Mouse (Mus musculus) MEL (cell line): ENCODE measurements around the gene Srrm3. TPM values are rescaled to one million over a fixed set of nuclear protein-coding genes. Genes with fewer than 3 reads are reported as not detected.
A peak's percentile ranks its signal among the peaks of the same experiment; 100 is the strongest.

ENCODE experiments used
- DNase-seq: peaks from one replicate; pipeline ENCODE4 v3.0.0; 2011; ENCODE audit warnings: low read depth, low spot score
- H3K27ac ChIP-seq: 2 replicates; pipeline ENCODE4 v1.5.1; 2012; ENCODE audit warnings: low read depth, mild to moderate bottlenecking, control low read depth, low read length, moderate library complexity; ENCODE audit not compliant: control insufficient read depth
- H3K27me3 ChIP-seq, 2 experiments: fragments of 150-350 bp in 1 of 2; sonication (generic) in 1 of 2; 2 replicates each; pipeline ENCODE4 v1.6.1; 2012; ENCODE audit warnings: low read length in 2 of 2, mild to moderate bottlenecking in 2 of 2, improper control_type of control experiment in 1 of 2, moderate library complexity in 1 of 2; ENCODE audit not compliant: insufficient read depth in 2 of 2, control insufficient read depth in 1 of 2
- H3K36me3 ChIP-seq, 2 experiments: 2 replicates each; pipeline ENCODE4 v1.6.1; 2012 to 2014; ENCODE audit warnings: low read length in 2 of 2, improper control_type of control experiment in 1 of 2, inconsistent platforms in 1 of 2, mild to moderate bottlenecking in 1 of 2; ENCODE audit not compliant: insufficient read depth in 2 of 2, control insufficient read depth in 1 of 2
- H3K4me1 ChIP-seq, 2 experiments: fragments of 150-350 bp in 1 of 2; sonication (generic) in 1 of 2; 2 replicates each; pipeline ENCODE4 v1.6.1; 2012; ENCODE audit warnings: low read length in 2 of 2, improper control_type of control experiment in 1 of 2, mild to moderate bottlenecking in 1 of 2; ENCODE audit not compliant: insufficient read depth in 2 of 2, control insufficient read depth in 1 of 2
- H3K4me3 ChIP-seq, 2 experiments: fragments of 150-350 bp in 1 of 2; sonication (generic) in 1 of 2; 2 replicates each; pipeline ENCODE4 v1.5.1; 2012; ENCODE audit warnings: low read depth in 2 of 2, low read length in 2 of 2, mild to moderate bottlenecking in 2 of 2, moderate library complexity in 2 of 2, control low read depth in 1 of 2, improper control_type of control experiment in 1 of 2; ENCODE audit not compliant: control insufficient read depth in 1 of 2, insufficient read depth in 1 of 2
- H3K79me2 ChIP-seq: 2 replicates; pipeline ENCODE4 v1.6.1; 2012; ENCODE audit warnings: mild to moderate bottlenecking, low read length, moderate library complexity; ENCODE audit not compliant: control insufficient read depth, poor library complexity, insufficient read depth
- H3K9ac ChIP-seq: 2 replicates; pipeline ENCODE4 v1.6.1; 2012; ENCODE audit warnings: low read depth, mild to moderate bottlenecking, control low read depth, low read length, moderate library complexity; ENCODE audit not compliant: control insufficient read depth, poor library complexity, severe bottlenecking
- H3K9me3 ChIP-seq: fragments of 150-350 bp; sonication (generic); replicated peaks from 2 replicates; pipeline ENCODE4 v1.6.1; 2012; ENCODE audit warnings: mild to moderate bottlenecking, low read length, improper control_type of control experiment, moderate library complexity; ENCODE audit not compliant: insufficient read depth
- BHLHE40 ChIP-seq: IDR thresholded peaks from 2 replicates; pipeline ENCODE4 v1.6.1; 2012; ENCODE audit warnings: low read depth, mild to moderate bottlenecking, inconsistent platforms, low read length, improper control_type of control experiment, borderline replicate concordance
- CHD1 ChIP-seq: IDR thresholded peaks from 2 replicates; pipeline ENCODE4 v1.6.1; 2012; ENCODE audit warnings: low read depth, mild to moderate bottlenecking, inconsistent platforms, low read length, improper control_type of control experiment
- CHD2 ChIP-seq: IDR thresholded peaks from 2 replicates; pipeline ENCODE4 v1.6.1; 2011; ENCODE audit warnings: low read length, improper control_type of control experiment
- CTCF ChIP-seq, 3 experiments: IDR thresholded peaks in 2 of 3; conservative IDR thresholded peaks in 1 of 3; 2 replicates each; pipeline ENCODE4 v1.5.1; 2011 to 2012; ENCODE audit warnings: low read length in 3 of 3, low read depth in 2 of 3, mild to moderate bottlenecking in 2 of 3, improper control_type of control experiment in 1 of 3, inconsistent platforms in 1 of 3, mixed read lengths in 1 of 3, moderate library complexity in 1 of 3; ENCODE audit not compliant: control insufficient read depth in 1 of 3, insufficient read depth in 1 of 3, poor library complexity in 1 of 3, severe bottlenecking in 1 of 3
- E2F4 ChIP-seq: IDR thresholded peaks from 2 replicates; pipeline ENCODE4 v1.6.1; 2011; ENCODE audit warnings: low read depth, low read length, improper control_type of control experiment, borderline replicate concordance
- EP300 ChIP-seq, 2 experiments: IDR thresholded peaks; 2 replicates each; pipeline ENCODE4 v1.6.1; 2011; ENCODE audit warnings: improper control_type of control experiment in 2 of 2, low read length in 2 of 2, low read depth in 1 of 2, mild to moderate bottlenecking in 1 of 2
- GABPA ChIP-seq: IDR thresholded peaks from 2 replicates; pipeline ENCODE4 v1.6.1; 2012; ENCODE audit warnings: low read depth, mild to moderate bottlenecking, inconsistent platforms, low read length, improper control_type of control experiment, moderate library complexity
- JUND ChIP-seq: IDR thresholded peaks from 2 replicates; pipeline ENCODE4 v1.6.1; 2011; ENCODE audit warnings: low read depth, mild to moderate bottlenecking, improper control_type of control experiment, low read length
- MAFK ChIP-seq: IDR thresholded peaks from 2 replicates; pipeline ENCODE4 v1.6.1; 2011; ENCODE audit warnings: low read depth, mild to moderate bottlenecking, low read length, improper control_type of control experiment, borderline replicate concordance
- MAZ ChIP-seq: IDR thresholded peaks from 2 replicates; pipeline ENCODE4 v1.6.1; 2012; ENCODE audit warnings: low read depth, mild to moderate bottlenecking, inconsistent platforms, low read length, improper control_type of control experiment
- MEF2A ChIP-seq: IDR thresholded peaks from 2 replicates; pipeline ENCODE4 v1.6.1; 2014; ENCODE audit warnings: low read depth, mild to moderate bottlenecking, inconsistent platforms, low read length, improper control_type of control experiment; ENCODE audit not compliant: poor library complexity, insufficient replicate concordance, severe bottlenecking; ENCODE audit errors: extremely low read depth
- MXI1 ChIP-seq: IDR thresholded peaks from 2 replicates; pipeline ENCODE4 v1.6.1; 2011; ENCODE audit warnings: mild to moderate bottlenecking, low read depth, low read length, improper control_type of control experiment
- MYB ChIP-seq: IDR thresholded peaks from 2 replicates; pipeline ENCODE4 v1.6.1; 2011; ENCODE audit warnings: mild to moderate bottlenecking, low read depth, low read length, improper control_type of control experiment
- MYC ChIP-seq: IDR thresholded peaks from 2 replicates; pipeline ENCODE4 v1.6.1; 2011; ENCODE audit warnings: low read depth, mild to moderate bottlenecking, low read length, improper control_type of control experiment, moderate library complexity
- POLR2AphosphoS2 ChIP-seq: IDR thresholded peaks from 2 replicates; pipeline ENCODE4 v1.6.1; 2011; ENCODE audit warnings: low read length, improper control_type of control experiment
- POLR2AphosphoS5 ChIP-seq: IDR thresholded peaks from 2 replicates; pipeline ENCODE4 v1.6.1; 2012; ENCODE audit warnings: low read depth, borderline replicate concordance, mild to moderate bottlenecking, inconsistent platforms, low read length, moderate library complexity, mixed read lengths
- RAD21 ChIP-seq: IDR thresholded peaks from 2 replicates; pipeline ENCODE4 v1.6.1; 2011; ENCODE audit warnings: mild to moderate bottlenecking, low read depth, low read length, improper control_type of control experiment
- SIN3A ChIP-seq: IDR thresholded peaks from 2 replicates; pipeline ENCODE4 v1.6.1; 2012; ENCODE audit warnings: low read length, improper control_type of control experiment, inconsistent platforms
- SMC3 ChIP-seq: IDR thresholded peaks from 2 replicates; pipeline ENCODE4 v1.6.1; 2011; ENCODE audit warnings: low read depth, low read length, improper control_type of control experiment
- TAL1 ChIP-seq: IDR thresholded peaks from 2 replicates; pipeline ENCODE4 v1.6.1; 2012; ENCODE audit warnings: mild to moderate bottlenecking, inconsistent platforms, low read length, moderate library complexity, mixed read lengths
- UBTF ChIP-seq: IDR thresholded peaks from 2 replicates; pipeline ENCODE4 v1.6.1; 2012; ENCODE audit warnings: low read depth, mild to moderate bottlenecking, inconsistent platforms, low read length, improper control_type of control experiment, moderate library complexity, borderline replicate concordance; ENCODE audit not compliant: insufficient read depth
- ZKSCAN1 ChIP-seq: IDR thresholded peaks from 2 replicates; pipeline ENCODE4 v1.6.1; 2012; ENCODE audit warnings: low read depth, mild to moderate bottlenecking, inconsistent platforms, low read length, improper control_type of control experiment, moderate library complexity
- ZMIZ1 ChIP-seq: IDR thresholded peaks from 2 replicates; pipeline ENCODE4 v1.6.1; 2012; ENCODE audit warnings: low read depth, mild to moderate bottlenecking, inconsistent platforms, low read length, improper control_type of control experiment, moderate library complexity
- polyA plus RNA-seq, 2 experiments: library from polyadenylated mRNA; stranded (reverse) in 1 of 2; unstranded in 1 of 2; fragments of >175 nt in 1 of 2; fragments of >200 nt in 1 of 2; gene quantifications; 2 replicates each; pipeline versions ENCODE4 v1.2.1 to v1.2.4; 2012; ENCODE audit warnings: low replicate concordance in 2 of 2, low read depth in 1 of 2; ENCODE audit not compliant: insufficient read length in 2 of 2, insufficient read depth in 1 of 2, missing spikeins in 1 of 2
- total RNA-seq: library from RNA; depleted of rRNA; stranded (reverse); fragments of 300-350 nt; gene quantifications from 2 replicates; pipeline ENCODE4 v1.2.3, GENCODE M21; 2012

Srrm3 gene
- total and polyA plus RNA-seq, 3 experiments: not detected

- Histone ChIP-seq H3K9me3 (no peaks in the 10 kb centered on the region), H3K9ac (peak overlapping the region; percentile 75), H3K4me1 (no peaks in the 10 kb centered on the region), H3K4me3 (peak overlapping the region; percentile 66 to 84; a peak in 3 of 4 replicates), H3K27me3 (no peaks in the 10 kb centered on the region), H3K79me2 (no peaks in the 10 kb centered on the region; the same call in 1 of the 2 replicates), H3K27ac (no peak overlapping the region), H3K36me3 (peaks cover 0 to 4% of the 10 kb centered on the region in 2 experiments; a peak in 1 of 4 replicates)
- no peak for TF ChIP-seq POLR2AphosphoS5
- TF ChIP-seq E2F4: no peak
- TF ChIP-seq EP300 (IDR thresholded peaks at IDR 0.05; ENCODE audit: low read depth in 1 of 2, low read length in 2 of 2): no peak
- no peak for TF ChIP-seq ZMIZ1
- no peak for TF ChIP-seq CTCF (IDR thresholded peaks at IDR 0.05 in 2 of 3, conservative IDR thresholded peaks at IDR 0.05 in 1 of 3; ENCODE audit: control insufficient read depth in 1 of 3, insufficient read depth in 1 of 3, low read depth in 2 of 3, low read length in 3 of 3, poor library complexity in 1 of 3, severe bottlenecking in 1 of 3)
- TF ChIP-seq CHD1: no peak
- no peak for TF ChIP-seq UBTF
- TF ChIP-seq MAZ: no peak
- TF ChIP-seq GABPA: no peak
- no peak for TF ChIP-seq CHD2
- no peak for TF ChIP-seq SMC3
- no peak for TF ChIP-seq MEF2A
- no peak for TF ChIP-seq POLR2AphosphoS2
- TF ChIP-seq ZKSCAN1: no peak
- TF ChIP-seq MAFK: no peak
- TF ChIP-seq SIN3A: no peak
- DNase-seq: no peak
Observed at GRCm38 (mm10) chr5:135794859-135795181, 11.9 kb upstream of the Srrm3 start.

GRCm38 (mm10) chr5:135799746-135800145 lies 6.9 kb upstream of the Srrm3 start:
- Histone ChIP-seq H3K79me2 (no peaks in the 10 kb centered on the region), H3K4me3 (no peak overlapping the region), H3K9me3 (no peaks in the 10 kb centered on the region), H3K9ac (no peak overlapping the region), H3K27me3 (peaks cover 0 to 4% of the 10 kb centered on the region in 2 experiments; a peak in 2 of 4 replicates), H3K27ac (no peak overlapping the region), H3K4me1 (no peaks in the 10 kb centered on the region), H3K36me3 (no peaks in the 10 kb centered on the region)
- no peak for DNase-seq
- TF ChIP-seq CHD1 (no peak), MXI1 (no peak), MYB (no peak), CTCF (IDR thresholded peaks at IDR 0.05 in 2 of 3, conservative IDR thresholded peaks at IDR 0.05 in 1 of 3; ENCODE audit: control insufficient read depth in 1 of 3, insufficient read depth in 1 of 3, low read depth in 2 of 3, low read length in 3 of 3, poor library complexity in 1 of 3, severe bottlenecking in 1 of 3) (peak; percentile 48 to 67 (median 61)), TAL1 (no peak), RAD21 (no peak; the same call in 1 of the 2 replicates), CHD2 (no peak), JUND (no peak), MEF2A (no peak), SMC3 (peak; percentile 49), BHLHE40 (no peak), E2F4 (no peak), ZMIZ1 (no peak), MYC (no peak)
